Mouse (Mus musculus) left cerebral cortex, adult 9 months (tissue): ENCODE measurements around the gene Lgi4.

Experiments used
- DNase-seq, 2 experiments: peaks; one replicate each; pipeline ENCODE4 v3.0.0; 2022; ENCODE audit warnings: low spot score in 2 of 2

The Lgi4 gene

GRCm38 (mm10) chr7:31059108-31059507 lies at the start of gene Lgi4:
TSS of gene Lgi4 (plus strand) at chr7:31059342.
- peak; percentile 57 to 92 for DNase-seq

- no peak for DNase-seq
Observed at GRCm38 (mm10) chr7:31012971-31013370, 46.2 kb upstream of the Lgi4 start.

GRCm38 (mm10) chr7:31017104-31017901 lies 41.8 kb upstream of the Lgi4 start:
- DNase-seq, result peak; percentile 69 to 87

GRCm38 (mm10) chr7:31028609-31029008 lies 30.5 kb upstream of the Lgi4 start:
- no peak for DNase-seq

GRCm38 (mm10) chr7:31030717-31031116 lies 28.4 kb upstream of the Lgi4 start:
- DNase-seq, result no peak

GRCm38 (mm10) chr7:31031731-31032130 lies 27.4 kb upstream of the Lgi4 start:
- DNase-seq, result no peak

- DNase-seq, result no peak
Observed at GRCm38 (mm10) chr7:31033409-31034165, 25.6 kb upstream of the Lgi4 start.

GRCm38 (mm10) chr7:31034789-31035188 lies 24.4 kb upstream of the Lgi4 start:
- DNase-seq, result no peak

- no peak for DNase-seq
Observed at GRCm38 (mm10) chr7:31035291-31035690, 23.9 kb upstream of the Lgi4 start.

- no peak for DNase-seq
Observed at GRCm38 (mm10) chr7:31036917-31037316, 22.2 kb upstream of the Lgi4 start.

- DNase-seq, result no peak
Observed at GRCm38 (mm10) chr7:31037675-31038074, 21.5 kb upstream of the Lgi4 start.

GRCm38 (mm10) chr7:31039011-31039410 lies 20.1 kb upstream of the Lgi4 start:
- no peak for DNase-seq

GRCm38 (mm10) chr7:31040281-31041022 lies 18.7 kb upstream of the Lgi4 start:
- no peak for DNase-seq

GRCm38 (mm10) chr7:31041023-31041407 lies 18.1 kb upstream of the Lgi4 start:
- no peak for DNase-seq

GRCm38 (mm10) chr7:31041662-31042315 lies 17.4 kb upstream of the Lgi4 start:
- no peak for DNase-seq

- DNase-seq, result no peak
Observed at GRCm38 (mm10) chr7:31042431-31042910, 16.7 kb upstream of the Lgi4 start, which contains the start of gene Fxyd5. TSS of gene Fxyd5 (minus strand) at chr7:31042481.

GRCm38 (mm10) chr7:31049135-31049845 lies 9.9 kb upstream of the Lgi4 start:
- DNase-seq, result peak in 1 of 2 experiments; percentile 62

GRCm38 (mm10) chr7:31049846-31050281 lies 9.3 kb upstream of the Lgi4 start:
- DNase-seq, result peak in 1 of 2 experiments; percentile 67

GRCm38 (mm10) chr7:31050487-31050886 lies 8.7 kb upstream of the Lgi4 start:
- no peak for DNase-seq

- DNase-seq, result peak in 1 of 2 experiments; percentile 72
Observed at GRCm38 (mm10) chr7:31050921-31051320, 8.2 kb upstream of the Lgi4 start.
